Mouse (Mus musculus): ENCODE measurements around the gene Sez6l2.

GRCm38 (mm10) chr7:126905590-126905989 lies 44.8 kb upstream of the Sez6l2 start:
- TF ChIP-seq CTCF (IDR thresholded peaks at IDR 0.05), result no peak
- no peak for TF ChIP-seq EP300 (IDR thresholded peaks at IDR 0.05)

Data from lung, postnatal 0 days (tissue).